Mouse (Mus musculus): ENCODE results near the gene Ndufa11. TPM values are rescaled to one million over a fixed set of nuclear protein-coding genes. Genes with fewer than 3 reads are reported as not detected.

The Ndufa11 gene
- not detected for polyA plus RNA-seq (2014; fragmentation: Illumina TruSeq; extraction: RNeasy Lipid Tissue Mini Kit (QIAGEN cat#74804); ENCODE audit: low replicate concordance)

DNA sequence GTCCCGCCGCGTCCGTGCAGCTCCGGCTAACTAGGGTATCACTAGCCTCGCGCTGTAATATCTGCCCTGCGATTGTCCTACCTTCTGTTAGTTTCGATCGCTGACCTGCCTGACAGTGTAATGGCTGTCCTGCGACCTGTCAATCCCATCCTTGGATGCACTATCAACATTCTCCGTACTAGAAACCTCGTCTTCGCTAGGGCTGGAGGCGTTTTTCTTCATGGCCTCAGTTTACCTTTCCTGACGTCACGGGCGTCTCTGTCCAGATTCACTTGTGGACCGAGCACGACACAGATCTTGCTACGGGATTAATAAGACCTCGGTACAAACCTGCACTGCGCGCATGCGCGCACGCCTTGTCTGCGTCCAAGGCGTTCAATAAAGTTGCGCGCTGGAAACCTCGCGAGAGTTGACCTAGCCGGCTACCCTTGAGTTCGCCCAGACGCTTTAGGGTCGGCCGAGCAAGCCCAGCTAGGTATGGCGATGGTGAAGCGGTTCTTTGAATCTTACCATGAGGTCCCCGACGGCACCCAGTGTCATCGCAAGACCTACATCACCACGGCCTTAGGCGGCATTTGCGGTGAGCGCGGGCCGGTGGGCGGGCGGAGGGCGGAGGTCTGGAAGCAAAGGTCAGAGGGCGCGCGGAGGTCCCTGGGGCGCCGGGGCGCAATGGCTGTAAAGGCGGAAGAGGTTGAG lies at the start of gene Ndufa11, which contains the start of gene Vmac:
TSS of gene Ndufa11 (plus strand) at position 405 of the 696 bp plus-strand sequence.
TSS of gene Vmac (minus strand) at position 660 of the 696 bp plus-strand sequence.

DNA sequence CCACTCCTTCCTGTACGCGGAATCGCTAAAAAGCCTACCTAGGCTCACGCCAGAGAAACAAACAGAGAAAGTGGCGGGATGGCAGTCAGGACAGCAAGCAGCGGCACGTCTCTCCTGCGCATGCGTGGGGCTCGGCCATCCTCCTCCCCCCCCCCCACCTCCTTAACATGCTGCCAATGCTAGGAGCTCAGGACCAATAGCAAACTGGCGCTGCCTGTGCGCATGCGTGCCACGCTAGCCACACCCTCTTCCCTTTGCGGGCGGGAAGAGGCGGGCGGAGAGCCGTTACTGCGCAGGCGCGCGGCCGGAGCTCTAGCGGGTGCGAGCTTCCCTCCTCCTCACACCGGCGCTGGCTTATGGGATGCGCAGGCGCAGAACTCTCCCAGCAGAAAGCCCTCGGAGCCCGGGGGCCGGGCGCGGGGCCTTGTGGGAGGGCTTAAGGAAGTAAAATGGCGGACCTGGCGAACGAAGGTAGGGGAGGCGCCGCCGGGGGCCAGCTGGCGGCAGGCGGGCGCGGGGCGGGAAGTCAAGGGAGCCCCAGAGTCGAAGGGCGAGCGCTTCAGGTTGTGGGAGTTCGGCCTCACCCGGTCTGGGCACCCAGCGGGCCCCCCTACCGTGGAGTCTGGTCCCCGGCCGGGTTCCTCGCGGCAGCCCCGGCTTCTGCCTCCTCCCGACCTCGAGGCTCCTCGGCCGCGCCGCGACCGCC lies 44.5 kb upstream of the Ndufa11 start, which contains the start of gene Ranbp3:
TSS of gene Ranbp3 (plus strand) at position 354 of the 706 bp plus-strand sequence.

DNA sequence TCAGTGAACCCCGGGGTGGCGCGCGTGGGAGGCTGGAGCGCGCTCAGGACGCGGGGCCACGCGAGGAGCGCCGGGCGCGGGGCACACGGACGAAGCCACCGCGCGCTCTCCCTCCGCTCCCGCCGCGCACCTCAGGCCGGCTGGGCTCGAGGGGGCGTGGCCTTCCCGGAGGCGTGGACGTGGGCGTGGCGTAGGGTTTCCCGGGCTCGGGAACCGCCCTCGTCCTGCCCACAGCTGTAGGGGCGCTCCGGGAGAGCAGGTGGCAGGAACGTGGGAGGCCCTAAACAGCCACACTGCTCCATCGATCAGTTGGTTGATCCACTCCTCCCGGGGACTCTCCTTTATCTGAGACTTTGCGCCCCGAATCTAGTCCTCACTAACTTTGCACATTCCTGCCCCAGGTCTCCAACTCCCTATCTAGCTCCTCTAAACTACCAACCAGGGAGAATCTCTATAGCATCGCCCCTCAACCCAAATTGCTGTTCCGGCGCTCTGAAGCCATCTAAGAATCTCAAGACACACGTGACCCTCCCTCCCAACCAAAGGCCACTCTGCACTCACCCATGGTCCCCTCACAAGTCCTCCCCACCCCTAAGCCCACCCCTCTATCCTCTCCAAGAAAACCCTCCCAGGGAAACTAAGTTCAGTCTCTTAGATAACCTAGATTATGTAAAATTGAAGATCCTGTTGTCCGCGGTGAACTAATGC lies 40.0 kb downstream of the Ndufa11 start, which contains the start of gene Nrtn:
TSS of gene Nrtn (minus strand) at position 115 of the 708 bp plus-strand sequence.

DNA sequence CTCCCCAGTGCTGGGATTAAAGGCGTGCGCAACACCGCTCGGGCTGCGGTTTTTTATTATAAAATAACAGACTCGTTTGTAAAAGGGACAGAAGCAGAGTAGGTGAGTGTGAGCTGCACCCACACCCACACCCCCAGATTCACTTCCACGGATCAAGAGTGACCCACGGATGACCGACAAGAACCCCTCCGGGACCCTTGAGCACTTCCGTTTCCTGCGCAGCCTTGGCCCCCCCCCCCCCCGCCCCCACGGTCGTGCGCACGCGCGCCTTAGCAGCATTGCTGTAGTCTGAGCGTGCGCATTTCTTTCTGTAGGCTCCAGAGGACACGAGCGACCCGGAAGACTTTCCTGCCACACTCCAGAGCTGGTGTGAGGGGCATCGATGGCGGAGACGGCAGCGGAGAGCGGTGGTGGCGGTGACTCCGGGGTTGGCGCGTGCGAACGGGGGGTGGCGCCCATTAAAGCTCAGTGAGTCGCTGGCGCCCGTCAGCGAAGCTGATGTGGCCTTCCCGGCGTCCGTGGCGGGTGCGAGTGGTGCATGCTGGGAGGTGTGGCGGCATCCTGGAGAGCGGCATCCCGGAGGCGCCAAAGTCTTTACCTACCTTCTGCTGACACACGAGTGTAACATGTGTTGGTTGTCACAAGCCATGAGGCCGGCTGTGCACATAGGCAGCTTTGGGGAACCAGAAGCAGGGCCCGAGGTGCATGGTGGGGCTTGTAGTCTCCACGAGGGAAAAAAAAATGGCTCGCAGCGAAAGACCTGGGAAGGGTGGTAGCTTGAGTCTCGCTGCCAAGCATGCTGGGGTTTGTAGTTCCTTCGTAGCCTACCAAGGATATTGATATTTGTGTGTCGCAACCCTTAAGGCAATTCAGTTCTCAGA lies 47.1 kb downstream of the Ndufa11 start, which contains the start of gene Dus3l:
TSS of gene Dus3l (plus strand) at position 284 of the 881 bp plus-strand sequence.

DNA sequence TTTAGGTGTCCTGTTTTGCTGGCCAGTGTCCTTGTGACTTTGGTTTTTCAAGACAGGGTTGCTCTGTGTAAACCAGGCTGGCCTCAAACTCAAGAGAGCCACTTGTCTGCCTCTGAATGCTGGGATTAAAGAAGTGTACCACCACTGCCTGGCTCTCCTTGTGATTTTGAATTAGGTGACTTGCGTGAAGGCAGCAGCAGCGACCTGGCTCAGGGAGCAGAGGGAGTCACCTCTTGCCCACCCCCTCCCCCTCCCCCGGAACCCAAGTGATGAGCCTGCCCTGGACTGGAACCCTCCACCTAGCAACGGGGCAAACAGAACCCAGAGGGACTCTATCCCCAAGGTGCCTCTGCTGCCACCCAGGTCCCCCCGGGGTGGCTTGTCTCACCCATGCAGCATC lies 52.4 kb downstream of the Ndufa11 start, which contains the start of gene Prr22:
TSS of gene Prr22 (plus strand) at position 301 of the 400 bp plus-strand sequence.

Other genes with a start within 250 kb of the Ndufa11 start
- 0.37 TPM for gene Ptprs, start 241.3 kb upstream of the Ndufa11 start, polyA plus RNA-seq (2014; fragmentation: Illumina TruSeq; extraction: RNeasy Lipid Tissue Mini Kit (QIAGEN cat#74804); ENCODE audit: low replicate concordance)
- gene Znrf4, start 205.3 kb upstream of the Ndufa11 start, polyA plus RNA-seq (2014; fragmentation: Illumina TruSeq; extraction: RNeasy Lipid Tissue Mini Kit (QIAGEN cat#74804); ENCODE audit: low replicate concordance), result not detected
- 0.45 TPM for gene Gm20219, start 163.4 kb upstream of the Ndufa11 start, polyA plus RNA-seq (2014; fragmentation: Illumina TruSeq; extraction: RNeasy Lipid Tissue Mini Kit (QIAGEN cat#74804); ENCODE audit: low replicate concordance)
- 33.0 TPM for gene Safb2, start 133.2 kb upstream of the Ndufa11 start, polyA plus RNA-seq (2014; fragmentation: Illumina TruSeq; extraction: RNeasy Lipid Tissue Mini Kit (QIAGEN cat#74804); ENCODE audit: low replicate concordance)
- 8.7 TPM for gene Safb, start 132.9 kb upstream of the Ndufa11 start, polyA plus RNA-seq (2014; fragmentation: Illumina TruSeq; extraction: RNeasy Lipid Tissue Mini Kit (QIAGEN cat#74804); ENCODE audit: low replicate concordance)
- gene 2410015M20Rik, start 108.0 kb upstream of the Ndufa11 start, polyA plus RNA-seq (2014; fragmentation: Illumina TruSeq; extraction: RNeasy Lipid Tissue Mini Kit (QIAGEN cat#74804); ENCODE audit: low replicate concordance), result 1.7 TPM
- not detected for gene Rpl36, start 104.4 kb upstream of the Ndufa11 start, polyA plus RNA-seq (2014; fragmentation: Illumina TruSeq; extraction: RNeasy Lipid Tissue Mini Kit (QIAGEN cat#74804); ENCODE audit: low replicate concordance)
- gene Lonp1, start 90.9 kb upstream of the Ndufa11 start, polyA plus RNA-seq (2014; fragmentation: Illumina TruSeq; extraction: RNeasy Lipid Tissue Mini Kit (QIAGEN cat#74804); ENCODE audit: low replicate concordance), result 1.2 TPM
- gene Catsperd, start 89.6 kb upstream of the Ndufa11 start, polyA plus RNA-seq (2014; fragmentation: Illumina TruSeq; extraction: RNeasy Lipid Tissue Mini Kit (QIAGEN cat#74804); ENCODE audit: low replicate concordance), result 0.26 TPM
- 0.89 TPM for gene Ranbp3, start 44.5 kb upstream of the Ndufa11 start, polyA plus RNA-seq (2014; fragmentation: Illumina TruSeq; extraction: RNeasy Lipid Tissue Mini Kit (QIAGEN cat#74804); ENCODE audit: low replicate concordance)
- gene Vmac, start 255 bp downstream of the Ndufa11 start, polyA plus RNA-seq (2014; fragmentation: Illumina TruSeq; extraction: RNeasy Lipid Tissue Mini Kit (QIAGEN cat#74804); ENCODE audit: low replicate concordance), result 3.3 TPM
- gene Nrtn, start 39.8 kb downstream of the Ndufa11 start, polyA plus RNA-seq (2014; fragmentation: Illumina TruSeq; extraction: RNeasy Lipid Tissue Mini Kit (QIAGEN cat#74804); ENCODE audit: low replicate concordance), result not detected
- 1.4 TPM for gene Dus3l, start 47.0 kb downstream of the Ndufa11 start, polyA plus RNA-seq (2014; fragmentation: Illumina TruSeq; extraction: RNeasy Lipid Tissue Mini Kit (QIAGEN cat#74804); ENCODE audit: low replicate concordance)
- gene Prr22, start 52.5 kb downstream of the Ndufa11 start, polyA plus RNA-seq (2014; fragmentation: Illumina TruSeq; extraction: RNeasy Lipid Tissue Mini Kit (QIAGEN cat#74804); ENCODE audit: low replicate concordance), result not detected
- 0.11 TPM for gene Rfx2, start 113.2 kb downstream of the Ndufa11 start, polyA plus RNA-seq (2014; fragmentation: Illumina TruSeq; extraction: RNeasy Lipid Tissue Mini Kit (QIAGEN cat#74804); ENCODE audit: low replicate concordance)
- not detected for gene Acsbg2, start 156.7 kb downstream of the Ndufa11 start, polyA plus RNA-seq (2014; fragmentation: Illumina TruSeq; extraction: RNeasy Lipid Tissue Mini Kit (QIAGEN cat#74804); ENCODE audit: low replicate concordance)
- not detected for gene 1700061G19Rik, start 157.7 kb downstream of the Ndufa11 start, polyA plus RNA-seq (2014; fragmentation: Illumina TruSeq; extraction: RNeasy Lipid Tissue Mini Kit (QIAGEN cat#74804); ENCODE audit: low replicate concordance)
- gene Mllt1, start 217.6 kb downstream of the Ndufa11 start, polyA plus RNA-seq (2014; fragmentation: Illumina TruSeq; extraction: RNeasy Lipid Tissue Mini Kit (QIAGEN cat#74804); ENCODE audit: low replicate concordance), result 0.52 TPM

All from small intestine, adult 10 weeks (tissue).